Mouse (Mus musculus) MEL (cell line): Measurements from ENCODE around the gene Stk4. TPM values are rescaled to one million over a fixed set of nuclear protein-coding genes. Genes with fewer than 3 reads are reported as not detected.

Experiments
- DNase-seq: peaks from one replicate; pipeline ENCODE4 v3.0.0; 2011; ENCODE audit warnings: low read depth, low spot score
- H3K27ac ChIP-seq: 2 replicates; pipeline ENCODE4 v1.5.1; 2012; ENCODE audit warnings: low read depth, mild to moderate bottlenecking, control low read depth, low read length, moderate library complexity; ENCODE audit not compliant: control insufficient read depth
- H3K27me3 ChIP-seq, 2 experiments: fragments of 150-350 bp in 1 of 2; sonication (generic) in 1 of 2; 2 replicates each; pipeline ENCODE4 v1.6.1; 2012; ENCODE audit warnings: low read length in 2 of 2, mild to moderate bottlenecking in 2 of 2, improper control_type of control experiment in 1 of 2, moderate library complexity in 1 of 2; ENCODE audit not compliant: insufficient read depth in 2 of 2, control insufficient read depth in 1 of 2
- H3K36me3 ChIP-seq, 2 experiments: 2 replicates each; pipeline ENCODE4 v1.6.1; 2012 to 2014; ENCODE audit warnings: low read length in 2 of 2, improper control_type of control experiment in 1 of 2, inconsistent platforms in 1 of 2, mild to moderate bottlenecking in 1 of 2; ENCODE audit not compliant: insufficient read depth in 2 of 2, control insufficient read depth in 1 of 2
- H3K4me1 ChIP-seq, 2 experiments: fragments of 150-350 bp in 1 of 2; sonication (generic) in 1 of 2; 2 replicates each; pipeline ENCODE4 v1.6.1; 2012; ENCODE audit warnings: low read length in 2 of 2, improper control_type of control experiment in 1 of 2, mild to moderate bottlenecking in 1 of 2; ENCODE audit not compliant: insufficient read depth in 2 of 2, control insufficient read depth in 1 of 2
- H3K4me3 ChIP-seq, 2 experiments: fragments of 150-350 bp in 1 of 2; sonication (generic) in 1 of 2; 2 replicates each; pipeline ENCODE4 v1.5.1; 2012; ENCODE audit warnings: low read depth in 2 of 2, low read length in 2 of 2, mild to moderate bottlenecking in 2 of 2, moderate library complexity in 2 of 2, control low read depth in 1 of 2, improper control_type of control experiment in 1 of 2; ENCODE audit not compliant: control insufficient read depth in 1 of 2, insufficient read depth in 1 of 2
- H3K79me2 ChIP-seq: 2 replicates; pipeline ENCODE4 v1.6.1; 2012; ENCODE audit warnings: mild to moderate bottlenecking, low read length, moderate library complexity; ENCODE audit not compliant: control insufficient read depth, poor library complexity, insufficient read depth
- H3K9ac ChIP-seq: 2 replicates; pipeline ENCODE4 v1.6.1; 2012; ENCODE audit warnings: low read depth, mild to moderate bottlenecking, control low read depth, low read length, moderate library complexity; ENCODE audit not compliant: control insufficient read depth, poor library complexity, severe bottlenecking
- H3K9me3 ChIP-seq: fragments of 150-350 bp; sonication (generic); replicated peaks from 2 replicates; pipeline ENCODE4 v1.6.1; 2012; ENCODE audit warnings: mild to moderate bottlenecking, low read length, improper control_type of control experiment, moderate library complexity; ENCODE audit not compliant: insufficient read depth
- BHLHE40 ChIP-seq: IDR thresholded peaks from 2 replicates; pipeline ENCODE4 v1.6.1; 2012; ENCODE audit warnings: low read depth, mild to moderate bottlenecking, inconsistent platforms, low read length, improper control_type of control experiment, borderline replicate concordance
- CHD2 ChIP-seq: IDR thresholded peaks from 2 replicates; pipeline ENCODE4 v1.6.1; 2011; ENCODE audit warnings: low read length, improper control_type of control experiment
- CTCF ChIP-seq, 3 experiments: IDR thresholded peaks in 2 of 3; conservative IDR thresholded peaks in 1 of 3; 2 replicates each; pipeline ENCODE4 v1.5.1; 2011 to 2012; ENCODE audit warnings: low read length in 3 of 3, low read depth in 2 of 3, mild to moderate bottlenecking in 2 of 3, improper control_type of control experiment in 1 of 3, inconsistent platforms in 1 of 3, mixed read lengths in 1 of 3, moderate library complexity in 1 of 3; ENCODE audit not compliant: control insufficient read depth in 1 of 3, insufficient read depth in 1 of 3, poor library complexity in 1 of 3, severe bottlenecking in 1 of 3
- ELF1 ChIP-seq: IDR thresholded peaks from 2 replicates; pipeline ENCODE4 v1.6.1; 2014; ENCODE audit warnings: low read depth, mild to moderate bottlenecking, inconsistent platforms, low read length, improper control_type of control experiment, moderate library complexity
- EP300 ChIP-seq, 2 experiments: IDR thresholded peaks; 2 replicates each; pipeline ENCODE4 v1.6.1; 2011; ENCODE audit warnings: improper control_type of control experiment in 2 of 2, low read length in 2 of 2, low read depth in 1 of 2, mild to moderate bottlenecking in 1 of 2
- ETS1 ChIP-seq: IDR thresholded peaks from 2 replicates; pipeline ENCODE4 v1.6.1; 2012; ENCODE audit warnings: low read depth, mild to moderate bottlenecking, inconsistent platforms, low read length, improper control_type of control experiment, moderate library complexity
- HCFC1 ChIP-seq: IDR thresholded peaks from 2 replicates; pipeline ENCODE4 v1.6.1; 2012; ENCODE audit warnings: low read depth, mild to moderate bottlenecking, inconsistent platforms, low read length, improper control_type of control experiment, moderate library complexity
- MAFK ChIP-seq: IDR thresholded peaks from 2 replicates; pipeline ENCODE4 v1.6.1; 2011; ENCODE audit warnings: low read depth, mild to moderate bottlenecking, low read length, improper control_type of control experiment, borderline replicate concordance
- MAZ ChIP-seq: IDR thresholded peaks from 2 replicates; pipeline ENCODE4 v1.6.1; 2012; ENCODE audit warnings: low read depth, mild to moderate bottlenecking, inconsistent platforms, low read length, improper control_type of control experiment
- MEF2A ChIP-seq: IDR thresholded peaks from 2 replicates; pipeline ENCODE4 v1.6.1; 2014; ENCODE audit warnings: low read depth, mild to moderate bottlenecking, inconsistent platforms, low read length, improper control_type of control experiment; ENCODE audit not compliant: poor library complexity, insufficient replicate concordance, severe bottlenecking; ENCODE audit errors: extremely low read depth
- MXI1 ChIP-seq: IDR thresholded peaks from 2 replicates; pipeline ENCODE4 v1.6.1; 2011; ENCODE audit warnings: mild to moderate bottlenecking, low read depth, low read length, improper control_type of control experiment
- MYC ChIP-seq: IDR thresholded peaks from 2 replicates; pipeline ENCODE4 v1.6.1; 2011; ENCODE audit warnings: low read depth, mild to moderate bottlenecking, low read length, improper control_type of control experiment, moderate library complexity
- POLR2A ChIP-seq, 2 experiments: IDR thresholded peaks; 2 replicates each; pipeline ENCODE4 v1.6.1; 2011 to 2012; ENCODE audit warnings: low read length in 2 of 2, mild to moderate bottlenecking in 2 of 2, control low read depth in 1 of 2, improper control_type of control experiment in 1 of 2, low read depth in 1 of 2, moderate library complexity in 1 of 2; ENCODE audit not compliant: control insufficient read depth in 1 of 2, insufficient read depth in 1 of 2, poor library complexity in 1 of 2
- POLR2AphosphoS2 ChIP-seq: IDR thresholded peaks from 2 replicates; pipeline ENCODE4 v1.6.1; 2011; ENCODE audit warnings: low read length, improper control_type of control experiment
- RAD21 ChIP-seq: IDR thresholded peaks from 2 replicates; pipeline ENCODE4 v1.6.1; 2011; ENCODE audit warnings: mild to moderate bottlenecking, low read depth, low read length, improper control_type of control experiment
- RCOR1 ChIP-seq: IDR thresholded peaks from 2 replicates; pipeline ENCODE4 v1.6.1; 2012; ENCODE audit warnings: low read depth, mild to moderate bottlenecking, inconsistent platforms, low read length, improper control_type of control experiment
- SMC3 ChIP-seq: IDR thresholded peaks from 2 replicates; pipeline ENCODE4 v1.6.1; 2011; ENCODE audit warnings: low read depth, low read length, improper control_type of control experiment
- TAL1 ChIP-seq: IDR thresholded peaks from 2 replicates; pipeline ENCODE4 v1.6.1; 2012; ENCODE audit warnings: mild to moderate bottlenecking, inconsistent platforms, low read length, moderate library complexity, mixed read lengths
- TBP ChIP-seq: IDR thresholded peaks from 2 replicates; pipeline ENCODE4 v1.8.0; 2011; ENCODE audit warnings: low read depth, low read length, improper control_type of control experiment
- UBTF ChIP-seq: IDR thresholded peaks from 2 replicates; pipeline ENCODE4 v1.6.1; 2012; ENCODE audit warnings: low read depth, mild to moderate bottlenecking, inconsistent platforms, low read length, improper control_type of control experiment, moderate library complexity, borderline replicate concordance; ENCODE audit not compliant: insufficient read depth
- USF2 ChIP-seq, 2 experiments: IDR thresholded peaks; 2 replicates each; pipeline ENCODE4 v1.6.1; 2011 to 2012; ENCODE audit warnings: improper control_type of control experiment in 2 of 2, low read length in 2 of 2, borderline replicate concordance in 1 of 2, inconsistent platforms in 1 of 2, low read depth in 1 of 2, mild to moderate bottlenecking in 1 of 2; ENCODE audit not compliant: insufficient read depth in 1 of 2
- ZKSCAN1 ChIP-seq: IDR thresholded peaks from 2 replicates; pipeline ENCODE4 v1.6.1; 2012; ENCODE audit warnings: low read depth, mild to moderate bottlenecking, inconsistent platforms, low read length, improper control_type of control experiment, moderate library complexity
- ZNF384 ChIP-seq: IDR thresholded peaks from 2 replicates; pipeline ENCODE4 v1.6.1; 2012; ENCODE audit warnings: low read depth, mild to moderate bottlenecking, inconsistent platforms, low read length, improper control_type of control experiment
- polyA plus RNA-seq, 2 experiments: library from polyadenylated mRNA; stranded (reverse) in 1 of 2; unstranded in 1 of 2; fragments of >175 nt in 1 of 2; fragments of >200 nt in 1 of 2; gene quantifications; 2 replicates each; pipeline versions ENCODE4 v1.2.1 to v1.2.4; 2012; ENCODE audit warnings: low replicate concordance in 2 of 2, low read depth in 1 of 2; ENCODE audit not compliant: insufficient read length in 2 of 2, insufficient read depth in 1 of 2, missing spikeins in 1 of 2
- total RNA-seq: library from RNA; depleted of rRNA; stranded (reverse); fragments of 300-350 nt; gene quantifications from 2 replicates; pipeline ENCODE4 v1.2.3, GENCODE M21; 2012

Stk4 gene
- total and polyA plus RNA-seq, 3 experiments: 46.8 to 56.1 TPM; not detected in 1

DNA sequence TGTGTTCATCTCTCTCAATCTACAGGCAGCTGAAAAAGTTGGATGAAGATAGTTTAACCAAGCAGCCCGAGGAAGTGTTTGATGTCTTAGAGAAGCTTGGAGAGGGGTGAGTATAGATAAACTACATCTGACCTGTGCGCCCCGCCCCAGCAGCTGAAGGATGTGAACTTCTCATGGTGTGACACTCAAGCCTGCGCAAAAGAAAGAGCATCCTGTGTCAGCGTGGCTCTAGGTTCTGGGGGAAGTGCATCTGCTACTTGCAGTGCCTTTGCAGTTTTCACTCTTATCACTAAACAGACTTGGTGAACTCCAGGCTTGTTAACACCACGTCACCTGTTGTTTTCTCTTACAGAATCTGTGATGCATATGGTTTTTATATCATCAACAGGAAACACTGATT, 9.4 kb downstream of the Stk4 start (continued):
- TF ChIP-seq RCOR1 (peak; percentile 82), TBP (peak; percentile 84), ETS1 (peak; percentile 85), SMC3 (no peak), MXI1 (peak; percentile 62), EP300 (IDR thresholded peaks at IDR 0.05; ENCODE audit: low read depth in 1 of 2, low read length in 2 of 2) (peak; percentile 56 to 58)

DNA sequence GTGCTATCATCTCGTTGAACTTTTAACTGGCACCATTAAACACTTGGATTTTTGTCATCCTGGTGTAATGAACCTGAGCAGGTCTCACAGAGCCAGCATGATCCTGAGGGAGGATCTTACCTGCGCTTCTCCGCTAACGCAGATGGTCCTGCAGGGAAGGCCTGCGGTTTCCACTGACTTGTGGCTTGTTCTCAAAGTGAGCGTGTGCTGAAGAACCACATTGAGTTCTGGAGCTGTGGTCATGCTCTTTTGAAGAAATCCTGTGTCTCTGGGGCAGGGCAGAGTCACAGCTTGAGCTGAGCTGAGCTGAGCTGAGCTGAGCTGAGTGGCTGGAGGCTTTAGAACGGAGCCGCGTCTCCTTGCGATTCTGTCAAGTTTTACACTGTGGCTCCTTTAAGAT, 11.5 kb downstream of the Stk4 start:
- Histone ChIP-seq H3K4me3 (no peak overlapping the region), H3K36me3 (peaks cover 16 to 45% of the 10 kb centered on the region in 2 experiments), H3K4me1 (peaks cover 18 to 25% of the 10 kb centered on the region in 2 experiments), H3K79me2 (peaks cover 13% of the 10 kb centered on the region), H3K9me3 (no peaks in the 10 kb centered on the region), H3K9ac (no peak overlapping the region)
- no peak for DNase-seq
- no peak for TF ChIP-seq UBTF
- no peak for TF ChIP-seq TAL1
- no peak for TF ChIP-seq ZNF384
- TF ChIP-seq HCFC1: no peak
- TF ChIP-seq MYC: no peak
- TF ChIP-seq USF2 (IDR thresholded peaks at IDR 0.05; ENCODE audit: borderline replicate concordance in 1 of 2, insufficient read depth in 1 of 2, low read depth in 1 of 2, low read length in 2 of 2): no peak
- no peak for TF ChIP-seq CHD2
- TF ChIP-seq, all 39 proteins: peak for 0
- H3K27me3 ChIP-seq: no peaks in the 10 kb centered on the region
- H3K27ac ChIP-seq: no peak overlapping the region

DNA sequence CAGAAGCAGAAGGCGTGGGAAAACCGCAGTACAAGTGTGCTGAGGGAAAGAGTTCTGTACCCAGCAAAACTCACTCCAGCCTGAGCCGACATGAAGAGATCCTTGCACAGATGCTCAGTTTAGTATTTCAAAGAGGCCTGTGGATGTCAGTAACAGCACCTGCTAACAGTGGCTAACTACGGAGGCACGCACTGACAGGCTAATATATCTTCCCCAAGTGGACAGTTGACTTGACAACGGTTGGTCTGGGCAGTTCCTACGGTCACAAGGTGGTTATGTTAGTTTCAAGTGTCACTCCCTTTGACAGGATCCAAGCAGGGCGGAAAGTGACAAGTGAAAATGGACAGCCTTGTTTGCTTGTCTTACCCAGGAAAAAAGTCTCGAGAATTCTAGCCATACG, 12.1 kb downstream of the Stk4 start:
- H3K36me3 ChIP-seq: peaks cover 16 to 41% of the 10 kb centered on the region in 2 experiments
- H3K4me1 ChIP-seq: peaks cover 18 to 25% of the 10 kb centered on the region in 2 experiments
- no peaks in the 10 kb centered on the region for H3K27me3 ChIP-seq
- no peak for DNase-seq
- H3K79me2 ChIP-seq: peaks cover 9% of the 10 kb centered on the region
- no peak for TF ChIP-seq BHLHE40
- no peak for TF ChIP-seq MAZ
- no peak for TF ChIP-seq RAD21
- TF ChIP-seq TAL1: no peak
- no peak for TF ChIP-seq MAFK
- TF ChIP-seq ZNF384: no peak
- no peak for TF ChIP-seq POLR2AphosphoS2
- TF ChIP-seq POLR2A (IDR thresholded peaks at IDR 0.05; ENCODE audit: control insufficient read depth in 1 of 2, insufficient read depth in 1 of 2, low read depth in 1 of 2, low read length in 2 of 2, poor library complexity in 1 of 2): no peak
- no peak for TF ChIP-seq MEF2A
- no peak for TF ChIP-seq CTCF (IDR thresholded peaks at IDR 0.05 in 2 of 3, conservative IDR thresholded peaks at IDR 0.05 in 1 of 3; ENCODE audit: control insufficient read depth in 1 of 3, insufficient read depth in 1 of 3, low read depth in 2 of 3, low read length in 3 of 3, poor library complexity in 1 of 3, severe bottlenecking in 1 of 3)
- TF ChIP-seq EP300 (IDR thresholded peaks at IDR 0.05; ENCODE audit: low read depth in 1 of 2, low read length in 2 of 2): no peak
- no peak for TF ChIP-seq RCOR1
- no peak for TF ChIP-seq ZKSCAN1
- no peak for TF ChIP-seq ELF1
- TF ChIP-seq, all 39 proteins: peak for 0
- Histone ChIP-seq H3K9ac (no peak overlapping the region), H3K4me3 (no peak overlapping the region), H3K27ac (no peak overlapping the region), H3K9me3 (no peaks in the 10 kb centered on the region)
